Mouse (Mus musculus) heart, postnatal 25 days (tissue): ENCODE data around the gene Slc23a2. TPM values are rescaled to one million over a fixed set of nuclear protein-coding genes. Genes with fewer than 3 reads are reported as not detected.

Experiments used
- total RNA-seq, 2 experiments: library from RNA; stranded (reverse); gene quantifications; 2 replicates each; pipeline ENCODE4 v1.2.3; 2021

Gene Slc23a2
- total RNA-seq, 2 experiments from 2014 or later: 13.5 to 14.5 TPM

Other genes starting within 250 kb of the Slc23a2 start
- gene Prnp, start 235.2 kb downstream of the Slc23a2 start, total RNA-seq: 10 to 100 TPM; 89.2 to 90.0 TPM
- gene Prn, start 235.2 kb downstream of the Slc23a2 start, total RNA-seq: 1 to 10 TPM; 1.9 to 2.5 TPM
- 1 to 10 TPM; 1.4 to 2.0 TPM for gene Prnd, start 194.2 kb downstream of the Slc23a2 start, total RNA-seq
- 10 to 100 TPM in 1 of 2 experiments, 1 to 10 TPM in 1; 8.2 to 10.4 TPM for gene Rassf2, start 114.8 kb downstream of the Slc23a2 start, total RNA-seq
- gene Tmem230, start 102.7 kb upstream of the Slc23a2 start, total RNA-seq: 10 to 100 TPM; 22.6 to 23.9 TPM
- gene Pcna, start 108.2 kb upstream of the Slc23a2 start, total RNA-seq: 10 to 100 TPM; 37.5 to 40.9 TPM
- gene Cds2, start 118.0 kb upstream of the Slc23a2 start, total RNA-seq: 10 to 100 TPM; 78.3 to 96.3 TPM
- under 1 TPM; 0.08 to 0.11 TPM for gene Prokr2, start 240.3 kb upstream of the Slc23a2 start, total RNA-seq